Mouse (Mus musculus) telencephalon, adult 2 months (tissue): ENCODE results near the gene Noc2l.
A peak's percentile ranks its signal among the peaks of the same experiment; 100 is the strongest.

ENCODE experiments used
- DNase-seq: peaks from one replicate; pipeline ENCODE4 v3.0.0-alpha.2; 2011; ENCODE audit warnings: low read depth, low spot score

Gene Noc2l

DNA sequence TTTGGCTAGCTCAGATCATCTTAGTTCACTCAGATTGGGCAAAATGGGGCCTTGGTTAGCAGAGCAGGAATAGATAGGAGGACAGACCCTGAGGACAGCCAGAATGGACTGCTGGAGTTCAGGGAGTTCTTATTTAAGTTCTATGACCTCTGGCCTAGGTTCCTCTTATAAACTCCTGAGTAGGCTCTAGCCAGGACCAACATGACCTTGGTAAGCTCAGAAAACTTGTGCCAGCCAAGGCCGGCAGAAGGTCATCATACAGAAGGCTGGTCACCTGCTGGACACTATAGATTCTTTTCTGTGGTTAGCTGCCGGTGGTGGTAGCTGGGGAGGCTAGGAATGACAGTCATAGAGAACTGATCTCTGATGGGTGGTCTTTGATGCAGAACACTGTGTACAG lies 19.6 kb upstream of the Noc2l start:
- no peak for DNase-seq

DNA sequence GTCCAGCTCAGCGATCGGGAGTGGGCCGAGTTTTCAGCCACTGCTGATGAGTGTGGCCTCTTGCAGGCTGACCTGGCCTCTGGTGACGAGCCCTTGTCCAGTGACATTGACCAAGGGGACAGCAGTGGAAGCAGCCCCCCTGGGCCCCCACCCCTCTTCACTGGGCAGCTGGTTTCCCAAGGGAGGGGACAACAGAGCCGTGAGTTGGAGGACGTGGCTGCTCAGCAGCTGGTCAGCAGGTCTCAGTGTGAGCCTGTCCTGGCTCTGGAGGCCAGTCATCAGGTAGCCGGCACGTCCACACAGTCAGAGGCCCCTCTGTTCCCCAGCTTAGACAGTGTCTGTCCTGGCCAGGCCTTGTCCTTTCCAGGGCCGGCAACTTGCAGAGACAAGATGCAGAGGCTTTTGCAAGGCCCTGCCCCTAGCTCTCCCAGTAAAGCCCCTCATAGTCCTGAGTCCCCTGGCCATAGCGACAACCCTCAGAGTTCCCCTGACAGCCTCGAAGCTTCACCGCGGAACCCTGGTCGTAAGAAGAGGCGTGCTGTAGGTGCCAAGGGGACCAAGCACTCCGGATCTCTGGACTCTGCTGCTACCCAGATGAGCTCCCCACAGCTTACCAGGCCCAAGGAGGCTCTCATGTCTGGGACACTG lies 18.7 kb upstream of the Noc2l start:
- DNase-seq = no peak

DNA sequence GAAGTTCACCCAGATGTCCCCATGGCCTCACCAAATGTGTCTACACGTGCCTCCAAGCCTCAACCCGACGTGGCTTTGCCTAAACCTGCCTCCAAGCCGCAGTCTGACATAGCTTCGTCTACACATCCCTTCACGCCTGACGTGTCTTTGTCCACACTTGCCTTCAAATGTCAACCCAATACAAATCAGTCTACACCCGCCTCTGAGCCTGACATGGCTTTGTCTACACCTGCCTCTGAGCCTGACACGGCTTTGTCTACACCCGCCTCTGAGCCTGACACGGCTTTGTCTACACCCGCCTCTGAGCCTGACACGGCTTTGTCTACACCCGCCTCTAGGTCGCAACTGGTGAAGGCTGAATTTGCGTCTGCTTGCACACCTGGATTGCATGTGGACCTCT lies 18.0 kb upstream of the Noc2l start:
- no peak for DNase-seq

GRCm38 (mm10) chr4:156219936-156220335 lies 15.9 kb upstream of the Noc2l start:
- no peak for DNase-seq

GRCm38 (mm10) chr4:156224276-156224675 lies 11.5 kb upstream of the Noc2l start:
- no peak for DNase-seq

GRCm38 (mm10) chr4:156227752-156228392 lies 7.9 kb upstream of the Noc2l start:
- DNase-seq = no peak

DNA sequence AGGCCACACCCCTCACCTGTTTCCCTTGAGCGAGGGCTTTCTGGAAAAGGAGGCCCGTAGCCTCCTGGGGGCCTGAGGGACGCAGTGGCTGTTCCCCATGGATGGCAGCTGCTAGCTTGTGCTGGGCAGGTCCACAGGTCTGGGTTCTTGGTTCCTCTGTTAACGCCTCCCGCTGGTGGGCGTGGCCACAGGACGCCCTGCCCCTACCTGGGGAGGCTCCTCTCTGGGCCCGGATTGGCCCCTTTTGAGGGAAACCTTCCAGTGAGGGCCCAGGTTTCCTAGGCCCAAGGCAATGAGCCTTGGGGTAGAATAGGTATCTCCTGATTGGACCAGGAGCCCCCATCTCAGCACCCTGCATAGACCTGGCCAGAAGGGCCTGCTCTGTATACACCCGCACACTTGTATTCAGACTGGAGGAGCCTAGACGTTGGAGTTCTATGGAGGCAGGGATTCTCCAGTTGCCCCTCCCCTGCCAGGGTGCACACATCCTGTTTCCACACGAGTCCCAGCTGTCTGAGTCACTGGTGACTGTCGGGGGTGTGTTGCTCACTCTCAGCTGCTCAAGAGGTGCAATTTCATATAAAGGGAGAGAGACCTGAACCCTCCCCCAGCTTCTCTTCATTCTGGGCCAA lies 7.3 kb upstream of the Noc2l start:
- DNase-seq = peak; percentile 65

GRCm38 (mm10) chr4:156234021-156234501 lies 1.7 kb upstream of the Noc2l start:
- DNase-seq = no peak

DNA sequence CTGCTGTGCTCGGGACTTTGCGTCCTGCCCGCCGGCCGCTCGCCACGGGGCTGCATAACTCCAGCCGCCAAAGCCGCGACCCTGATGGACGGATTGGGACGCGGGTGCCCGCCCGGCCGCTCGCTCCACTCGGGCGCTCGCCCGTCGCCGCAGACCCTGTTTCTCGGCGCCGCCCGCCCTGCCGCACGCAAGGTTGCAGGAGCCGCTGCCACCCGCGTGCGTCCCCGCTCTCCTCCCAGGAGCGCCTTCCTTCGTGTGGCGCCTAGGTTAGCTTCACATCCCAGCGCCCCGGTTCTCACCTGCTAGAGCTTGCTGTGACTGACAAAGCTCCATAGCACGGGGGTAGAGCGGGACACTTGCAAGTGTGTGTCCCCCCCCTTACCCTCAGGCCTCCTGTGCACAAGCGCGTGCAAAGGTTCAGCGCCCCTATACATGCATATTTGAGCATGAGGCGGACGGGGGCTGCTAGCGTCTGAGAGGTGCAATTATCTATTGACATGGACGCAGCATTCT lies 1.1 kb upstream of the Noc2l start, which contains the start of gene Plekhn1:
Gene Plekhn1 (minus strand): TSS at position 157 of the 513 bp plus-strand sequence.
- DNase-seq = peak; percentile 51

DNA sequence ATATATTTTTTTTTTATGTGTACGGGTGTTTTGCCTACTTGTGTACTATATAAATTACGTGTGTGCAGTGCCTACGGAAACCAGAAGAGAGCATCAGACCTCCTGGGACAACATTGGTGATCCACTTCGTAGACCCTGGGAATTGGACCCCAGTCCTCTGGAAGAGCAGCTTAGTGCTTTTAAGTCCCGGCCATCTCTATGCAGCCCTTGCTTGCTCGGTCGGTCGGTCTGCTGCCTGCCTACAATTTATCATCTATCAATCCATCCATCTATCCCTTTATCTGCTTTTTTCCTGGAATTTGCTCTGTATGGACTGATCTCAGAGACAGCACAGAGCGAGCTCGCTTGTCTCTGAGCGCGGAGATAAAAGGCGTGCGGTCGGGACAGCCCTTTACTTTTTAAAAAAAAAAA lies 445 bp upstream of the Noc2l start:
- DNase-seq = no peak

GRCm38 (mm10) chr4:156236651-156237447 lies 1.0 kb downstream of the Noc2l start:
- DNase-seq = no peak

DNA sequence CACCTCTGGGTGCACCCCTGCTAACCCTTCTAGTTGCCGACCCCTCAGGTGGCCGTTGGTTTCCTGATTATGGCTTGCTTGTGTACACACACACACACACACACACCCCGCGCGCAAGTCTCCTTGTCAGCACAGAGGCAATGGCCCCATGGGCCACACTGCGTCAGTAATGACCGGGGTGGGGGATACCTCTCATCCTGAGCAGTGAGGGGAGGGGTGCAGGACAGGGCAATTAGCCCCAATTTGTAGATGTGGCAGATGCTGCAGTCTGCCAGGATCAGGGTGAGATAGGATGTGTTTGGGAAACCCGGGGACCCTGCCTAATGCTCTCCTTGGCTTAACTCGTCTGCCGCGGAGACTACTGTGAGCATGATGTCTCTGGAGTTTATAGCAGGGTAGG lies 13.8 kb downstream of the Noc2l start:
- DNase-seq = no peak

- no peak for DNase-seq
Measured at GRCm38 (mm10) chr4:156251081-156251480, 15.3 kb downstream of the Noc2l start.

- DNase-seq = no peak
Measured at GRCm38 (mm10) chr4:156252140-156252539, 16.3 kb downstream of the Noc2l start.

DNA sequence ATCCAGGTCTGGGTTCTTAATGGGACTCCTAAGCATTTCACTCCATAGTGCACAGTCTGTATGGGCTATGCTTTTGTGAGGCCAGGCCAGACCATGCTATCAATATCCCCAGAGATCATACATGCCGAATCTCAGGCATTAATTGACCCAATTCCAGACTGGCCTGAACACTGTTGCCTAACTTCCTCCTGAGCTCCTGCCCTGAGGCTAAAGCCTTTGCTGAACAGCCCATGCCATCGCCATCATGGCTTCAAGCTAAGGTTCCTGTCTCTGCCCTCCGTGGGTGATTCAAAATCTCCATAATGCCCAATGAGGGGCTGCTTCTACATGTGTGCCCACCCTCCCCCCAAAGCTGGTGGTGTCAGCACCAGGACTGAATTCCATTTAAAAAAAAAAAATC lies 16.8 kb downstream of the Noc2l start:
- DNase-seq = no peak

DNA sequence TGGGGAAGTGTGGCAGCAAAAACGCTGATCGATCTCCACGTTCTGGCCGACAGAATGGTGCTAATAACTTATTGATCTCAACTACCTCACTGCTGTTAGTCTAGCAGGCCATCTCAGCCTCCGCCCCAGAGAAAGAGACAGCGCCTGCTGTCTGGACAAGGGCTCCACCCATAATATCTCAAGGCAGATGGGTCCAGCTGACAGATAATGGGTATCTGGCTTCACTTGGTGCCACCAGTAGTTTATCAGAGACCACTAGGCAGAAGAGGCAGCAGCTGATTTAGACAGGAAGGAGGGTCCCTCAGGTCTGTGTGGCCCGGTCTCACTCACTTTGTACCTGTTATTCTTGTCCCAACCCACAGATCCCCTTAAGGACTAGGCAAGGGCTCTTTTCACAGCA lies 17.2 kb downstream of the Noc2l start:
- DNase-seq = no peak

- DNase-seq = no peak
Measured at GRCm38 (mm10) chr4:156254361-156255077, 18.7 kb downstream of the Noc2l start.

- DNase-seq = no peak
Measured at GRCm38 (mm10) chr4:156255078-156255839, 19.4 kb downstream of the Noc2l start, which contains the start of gene Samd11. Samd11 (minus strand) TSS chr4:156255657.
